Mouse (Mus musculus) C2C12 (cell line): ENCODE results near the gene Trpv2.

Source experiments
- CEBPB ChIP-seq: IDR thresholded peaks from one replicate; pipeline ENCODE4 v1.6.1; 2011; ENCODE audit warnings: low read depth, mild to moderate bottlenecking, control low read depth, moderate library complexity
- CTCF ChIP-seq: IDR thresholded peaks from one replicate; pipeline ENCODE4 v1.5.1; 2011; ENCODE audit not compliant: control insufficient read depth, insufficient read depth, insufficient read length
- MAX ChIP-seq: IDR thresholded peaks from one replicate; pipeline ENCODE4 v1.6.1; 2011; ENCODE audit warnings: mild to moderate bottlenecking, control low read depth
- MYOG ChIP-seq: IDR thresholded peaks from one replicate; pipeline ENCODE4 v1.6.1; 2011; ENCODE audit not compliant: control insufficient read depth, insufficient read length; ENCODE audit errors: extremely low read depth

- TF ChIP-seq MAX (no peak), CTCF (no peak), CEBPB (no peak), MYOG (no peak)
Observed at GRCm38 (mm10) chr11:62610304-62610703, 36.0 kb downstream of the Trpv2 start.
